20 mouse cellular contexts compared by ENCODE assay signal in genomic region chr8:127964801-127965200, GRCm38 (mm10).
DNase-seq lines count a peak whose midpoint lies in the region; ATAC-seq lines count a peak whose summit lies in the region.
"Had no signal": no experiment of that assay in that cellular context is flagged by ENCODE, and none has a peak within 500 bp of the region (broad histone marks: within the 10 kb centered on the region; RNA-seq: fewer than 3 reads in every experiment).

No protein-coding gene starts in this region.

- no peak overlapping the region for H3K4me2 ChIP-seq in kidney, embryonic 15.5 days
- H3K4me2 ChIP-seq: heart, embryonic 12.5 days; midbrain, embryonic 13.5 days had no signal

- no peak for ATAC-seq in kidney, embryonic 15.5 days (replicated peaks; ENCODE audit: low FRiP score)
- ATAC-seq: activated CD4-positive, CD25-positive, alpha-beta regulatory T cell, adult 4 months; forebrain, postnatal 0 days; midbrain, embryonic 13.5 days had no signal

- no peak overlapping the region for H3K4me3 ChIP-seq in kidney, embryonic 15.5 days (replicated peaks)
- H3K4me3 ChIP-seq: erythroblast, embryonic 14.5 days; heart, embryonic 12.5 days; hindbrain, embryonic 10.5 days; midbrain, embryonic 13.5 days had no signal

- H3K27ac ChIP-seq in kidney, embryonic 15.5 days: no peak overlapping the region
- H3K27ac ChIP-seq: hindbrain, embryonic 10.5 days; macrophage; midbrain, embryonic 13.5 days had no signal

- no peak overlapping the region for H3K9ac ChIP-seq in kidney, embryonic 15.5 days
- H3K9ac ChIP-seq: forebrain, postnatal 0 days; heart, embryonic 12.5 days; midbrain, embryonic 13.5 days had no signal

- peak; percentile 26 for DNase-seq in kidney, adult 9 months
- DNase-seq in 3T3-L1 (ENCODE audit: low read depth, low spot score) (peak; percentile 59), NIH3T3 (ENCODE audit: low read depth) (peak; percentile 76)
- peak; percentile 27 to 40 for DNase-seq in kidney, postnatal 4 days
- no peak for DNase-seq in layer of hippocampus, adult 18-20 months (ENCODE audit: low spot score in 2 of 2)
- DNase-seq in gastrocnemius, adult 8-10 months (ENCODE audit: low spot score in 2 of 2): no peak
- DNase-seq: cerebellum, postnatal 10 days; embryo, embryonic 11 days; forebrain, postnatal 0 days; gastrocnemius, postnatal 10 days; liver; right cerebral cortex, adult 18-20 months; thymus, adult 2 months had no signal

- H3K27me3 ChIP-seq in kidney, embryonic 15.5 days: no peaks in the 10 kb centered on the region
- H3K27me3 ChIP-seq: heart, embryonic 12.5 days; midbrain, embryonic 13.5 days had no signal

- H3K4me1 ChIP-seq in kidney, embryonic 15.5 days: 0 out of 2 replicates have a peak, but pooled peaks cover 10% of the 10 kb centered on the region
- H3K4me1 ChIP-seq: hindbrain, embryonic 10.5 days; midbrain, embryonic 13.5 days had no signal

- no peaks in the 10 kb centered on the region for H3K9me3 ChIP-seq in kidney, embryonic 15.5 days (replicated peaks)
- H3K9me3 ChIP-seq: heart, embryonic 12.5 days; hindbrain, embryonic 10.5 days; midbrain, embryonic 13.5 days had no signal

- no peaks in the 10 kb centered on the region for H3K36me3 ChIP-seq in kidney, embryonic 15.5 days
- H3K36me3 ChIP-seq: heart, embryonic 12.5 days; hindbrain, embryonic 10.5 days; midbrain, embryonic 13.5 days had no signal

Comparison
In these comparisons a context has a peak if more than half of its experiments do, and no peak if none do; other contexts are left out.
1. DNase-seq: peak in kidney, adult 9 months (single experiment), 3T3-L1 (single experiment), NIH3T3 (single experiment) and kidney, postnatal 4 days (2 of 2); none in layer of hippocampus, adult 18-20 months (0 of 2) and gastrocnemius, adult 8-10 months (0 of 2).